Mouse (Mus musculus): ENCODE measurements around the gene Stat4.

- TF ChIP-seq GATA1 (IDR thresholded peaks at IDR 0.05; ENCODE audit: low read length) (no peak), TAL1 (IDR thresholded peaks at IDR 0.05; ENCODE audit: low read length) (no peak)
Observed at GRCm38 (mm10) chr1:52107206-52107605, 120.3 kb downstream of the Stat4 start.

All from erythroblast, embryonic 14.5 days (primary cell).